Mouse (Mus musculus) adrenal gland, adult 2 months (tissue): ENCODE measurements around the gene Svep1. TPM values are rescaled to one million over a fixed set of nuclear protein-coding genes. Genes with fewer than 3 reads are reported as not detected.
A peak's percentile ranks its signal among the peaks of the same experiment; 100 is the strongest.

ENCODE experiments used
- DNase-seq: peaks from one replicate; pipeline ENCODE4 v3.0.0; 2021
- long read RNA-seq: library from polyadenylated mRNA; stranded (forward); transcript quantifications from one replicate; pipeline ENCODE4 v2.0.0, GENCODE M21; 2021
- polyA plus RNA-seq: library from polyadenylated mRNA; depleted of rRNA; stranded (reverse); fragments of >200 nt; gene quantifications from 2 replicates; pipeline ENCODE4 v1.2.3, GENCODE M21; 2012; rRNA removed
- total RNA-seq, 2 experiments: library from RNA; stranded (reverse); gene quantifications; 2 replicates each; pipeline ENCODE4 v1.2.3; 2021

The Svep1 gene
- total RNA-seq, result 10 to 100 TPM in 1 of 2 experiments, 1 to 10 TPM in 1; 9.7 to 16.7 TPM
- 2.9 and 3.2 TPM in 2 replicates for polyA plus RNA-seq
- long read RNA-seq, result 0 reads

GRCm38 (mm10) chr4:58206115-58206945 is at the start of gene Svep1:
TSS of gene Svep1 (minus strand) at chr4:58206859.
- DNase-seq, result peak; percentile 50

- peak; percentile 25 for DNase-seq
These were observed 46.8 kb upstream of the Svep1 start for GRCm38 (mm10) chr4:58253410-58253809.

GRCm38 (mm10) chr4:58252381-58252780 is 45.7 kb upstream of the Svep1 start:
- DNase-seq, result no peak

GRCm38 (mm10) chr4:58245544-58245943 is 38.9 kb upstream of the Svep1 start:
- DNase-seq, result no peak

GRCm38 (mm10) chr4:58240416-58240815 is 33.8 kb upstream of the Svep1 start:
- DNase-seq, result peak; percentile 59

GRCm38 (mm10) chr4:58235828-58236227 is 29.2 kb upstream of the Svep1 start:
- no peak for DNase-seq

GRCm38 (mm10) chr4:58223499-58223898 is 16.8 kb upstream of the Svep1 start:
- no peak for DNase-seq

- DNase-seq, result no peak
These were observed 4.7 kb upstream of the Svep1 start for GRCm38 (mm10) chr4:58211374-58211773.

GRCm38 (mm10) chr4:58210557-58211090 is 4.0 kb upstream of the Svep1 start:
- no peak for DNase-seq

GRCm38 (mm10) chr4:58205750-58206114 is 927 bp downstream of the Svep1 start:
- DNase-seq, result no peak

- DNase-seq, result no peak
These were observed 5.0 kb downstream of the Svep1 start for GRCm38 (mm10) chr4:58201703-58202102.

- peak; percentile 56 for DNase-seq
These were observed 5.8 kb downstream of the Svep1 start for GRCm38 (mm10) chr4:58200826-58201225.

- no peak for DNase-seq
These were observed 9.4 kb downstream of the Svep1 start for GRCm38 (mm10) chr4:58197230-58197629.

- peak; percentile 21 for DNase-seq
These were observed 9.9 kb downstream of the Svep1 start for GRCm38 (mm10) chr4:58196795-58197194.

- no peak for DNase-seq
These were observed 10.7 kb downstream of the Svep1 start for GRCm38 (mm10) chr4:58195936-58196335.

GRCm38 (mm10) chr4:58189281-58189680 is 17.4 kb downstream of the Svep1 start:
- DNase-seq, result no peak

- no peak for DNase-seq
These were observed 21.3 kb downstream of the Svep1 start for GRCm38 (mm10) chr4:58185401-58185800.

GRCm38 (mm10) chr4:58184681-58185341 is 21.8 kb downstream of the Svep1 start:
- peak; percentile 32 for DNase-seq

- DNase-seq, result no peak
These were observed 22.8 kb downstream of the Svep1 start for GRCm38 (mm10) chr4:58183897-58184296.

- DNase-seq, result no peak
These were observed 28.2 kb downstream of the Svep1 start for GRCm38 (mm10) chr4:58178489-58178888.

- peak; percentile 17 for DNase-seq
These were observed 29.4 kb downstream of the Svep1 start for GRCm38 (mm10) chr4:58177256-58177655.

GRCm38 (mm10) chr4:58174435-58174987 is 32.1 kb downstream of the Svep1 start:
- DNase-seq, result no peak

GRCm38 (mm10) chr4:58173401-58173800 is 33.3 kb downstream of the Svep1 start:
- no peak for DNase-seq
